Mouse (Mus musculus): Measurements from ENCODE around the gene Ifitm6.
"Not testable (repeated sequence)": the region's sequence is repeated elsewhere in the genome, so short reads cannot be mapped to it uniquely, and the experiment has no call there.

Ifitm6 gene

GRCm38 (mm10) chr7:141009665-141010064 lies 8.1 kb downstream of the Ifitm6 start:
- in situ Hi-C loops (cut with MboI, MseI): loop anchor here (5.0 kb wide), 1 partner anchor 38 kb away; no protein-coding TSS in a partner anchor

- in situ Hi-C loops (cut with MboI, MseI): no loop called here
Observed at GRCm38 (mm10) chr7:141008938-141009660, 8.6 kb downstream of the Ifitm6 start.

GRCm38 (mm10) chr7:141008312-141008761 lies 9.4 kb downstream of the Ifitm6 start:
- in situ Hi-C loops (cut with MboI, MseI): no loop called here

- in situ Hi-C loops (cut with MboI, MseI): no loop called here
Observed at GRCm38 (mm10) chr7:141006914-141007313, 10.8 kb downstream of the Ifitm6 start.

- in situ Hi-C loops (cut with MboI, MseI): no loop called here
Observed at GRCm38 (mm10) chr7:141006446-141006845, 11.3 kb downstream of the Ifitm6 start.

- in situ Hi-C loops (cut with MboI, MseI): no loop called here
Observed at GRCm38 (mm10) chr7:141003248-141004010, 14.3 kb downstream of the Ifitm6 start.

- in situ Hi-C loops (cut with MboI, MseI): no loop called here
Observed at GRCm38 (mm10) chr7:141000881-141001708, 16.6 kb downstream of the Ifitm6 start.

GRCm38 (mm10) chr7:140998853-140999700 lies 18.6 kb downstream of the Ifitm6 start:
- in situ Hi-C loops (cut with MboI, MseI): no loop called here

- in situ Hi-C loops (cut with MboI, MseI): no loop called here
Observed at GRCm38 (mm10) chr7:140997817-140998216, 19.9 kb downstream of the Ifitm6 start.

GRCm38 (mm10) chr7:140991117-140991689 lies 26.5 kb downstream of the Ifitm6 start:
- in situ Hi-C loops (cut with MboI, MseI): no loop called here

GRCm38 (mm10) chr7:140990622-140991021 lies 27.1 kb downstream of the Ifitm6 start:
- in situ Hi-C loops (cut with MboI, MseI): no loop called here

GRCm38 (mm10) chr7:140990185-140990584 lies 27.5 kb downstream of the Ifitm6 start:
- in situ Hi-C loops (cut with MboI, MseI): no loop called here

- in situ Hi-C loops (cut with MboI, MseI): no loop called here
Observed at GRCm38 (mm10) chr7:140989022-140989421, 28.7 kb downstream of the Ifitm6 start.

GRCm38 (mm10) chr7:140987182-140988138 lies 30.3 kb downstream of the Ifitm6 start:
- in situ Hi-C loops (cut with MboI, MseI): no loop called here

GRCm38 (mm10) chr7:140982971-140983370 lies 34.8 kb downstream of the Ifitm6 start:
- in situ Hi-C loops (cut with MboI, MseI): no loop called here

GRCm38 (mm10) chr7:140981704-140982103 lies 36.0 kb downstream of the Ifitm6 start:
- in situ Hi-C loops (cut with MboI, MseI): no loop called here

GRCm38 (mm10) chr7:140976720-140977119 lies 41.0 kb downstream of the Ifitm6 start:
- in situ Hi-C loops (cut with MboI, MseI): not testable (repeated sequence)

- in situ Hi-C loops (cut with MboI, MseI): no loop called here
Observed at GRCm38 (mm10) chr7:140975465-140975864, 42.3 kb downstream of the Ifitm6 start.

- in situ Hi-C loops (cut with MboI, MseI): no loop called here
Observed at GRCm38 (mm10) chr7:140974940-140975339, 42.8 kb downstream of the Ifitm6 start.
